Mouse (Mus musculus) cortical plate, adult 2 months (tissue): ENCODE data around the gene Slc30a3.

Experiments
- CTCF ChIP-seq: fragments of 200-500 bp; IDR thresholded peaks from 2 replicates; pipeline ENCODE4 v1.5.1; 2011; ENCODE audit warnings: mild to moderate bottlenecking, control low read depth, low read length; ENCODE audit not compliant: insufficient read depth; ENCODE audit errors: extremely low read depth
- POLR2A ChIP-seq: fragments of 200-500 bp; IDR thresholded peaks from 2 replicates; pipeline ENCODE4 v1.6.1; 2011; ENCODE audit warnings: mild to moderate bottlenecking, low read length, control low read depth; ENCODE audit not compliant: insufficient read depth; ENCODE audit errors: extremely low read depth

GRCm38 (mm10) chr5:31126050-31126449 lies 18.0 kb upstream of the Slc30a3 start:
- no peak for TF ChIP-seq POLR2A
- TF ChIP-seq CTCF, result 0 out of 2 replicates have a peak, but pooled peaks have one; percentile 6
